Mouse (Mus musculus) hematopoietic stem cell, adult 5-6 weeks (primary cell): ENCODE results near the gene Ino80e. TPM values are rescaled to one million over a fixed set of nuclear protein-coding genes. Genes with fewer than 3 reads are reported as not detected.
"Not testable (repeated sequence)": the region's sequence is repeated elsewhere in the genome, so short reads cannot be mapped to it uniquely, and the experiment has no call there.

Source experiments
- ATAC-seq, 2 experiments: fragments of 125-278 bp in 1 of 2; replicated peaks in 1 of 2; 2 replicates each; pipeline ENCODE4 v1.8.0; 2016 to 2017; ENCODE audit warnings: inconsistent platforms in 2 of 2, mild to moderate bottlenecking in 2 of 2, moderate number of reproducible peaks in 2 of 2, low read depth in 1 of 2, moderate TSS enrichment in 1 of 2; ENCODE audit not compliant: low FRiP score in 2 of 2, poor library complexity in 2 of 2, severe bottlenecking in 2 of 2, insufficient read depth in 1 of 2, low TSS enrichment in 1 of 2
- total RNA-seq: library from RNA; stranded (forward); fragments of 172-1452, 232-1000 nt; gene quantifications from 2 replicates; pipeline ENCODE4 v1.2.3, GENCODE M21; 2017

The Ino80e gene
- 33.2 and 35.6 TPM in 2 replicates for total RNA-seq

GRCm38 (mm10) chr7:126862147-126862784 is at the start of gene Ino80e:
Ino80e (minus strand) TSS chr7:126862377.
- peak; percentile 61 to 75 for ATAC-seq

DNA sequence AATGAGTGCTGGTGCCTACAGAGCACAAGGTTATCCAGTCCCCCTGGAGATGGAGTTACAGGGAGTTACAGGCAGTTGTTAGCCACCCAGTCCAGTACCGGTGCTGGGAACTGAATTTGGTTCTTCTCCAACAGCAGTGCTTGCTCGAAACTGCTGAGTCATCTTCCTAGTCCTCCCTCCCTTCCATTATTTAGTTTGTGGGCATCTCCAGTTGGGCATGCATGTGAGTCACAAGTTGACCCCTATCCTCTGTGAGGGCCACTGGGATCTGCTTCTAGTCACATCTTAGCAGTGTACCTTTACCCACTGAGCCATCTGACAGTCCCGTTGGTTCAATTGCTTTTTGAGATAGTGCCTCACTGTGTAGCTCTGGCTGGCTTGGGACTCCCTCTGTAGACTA is 43.4 kb upstream of the Ino80e start:
- no peak for ATAC-seq

DNA sequence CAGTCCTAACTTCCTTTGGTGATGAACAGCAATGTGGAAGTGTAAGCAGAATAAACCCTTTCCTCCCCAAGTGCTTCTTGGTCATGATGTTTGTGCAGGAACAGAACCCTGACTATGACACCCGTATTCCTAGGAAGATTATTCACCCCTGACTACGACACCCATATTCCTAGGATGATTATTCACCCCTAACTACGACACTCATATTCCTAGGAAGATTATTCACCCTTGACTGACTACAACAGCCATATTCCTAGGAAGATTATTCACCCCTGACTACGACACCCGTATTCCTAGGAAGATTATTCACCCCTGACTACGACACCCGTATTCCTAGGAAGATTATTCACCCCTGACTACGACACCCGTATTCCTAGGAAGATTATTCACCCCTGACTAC is 37.6 kb upstream of the Ino80e start:
- ATAC-seq, result not testable (repeated sequence)

- ATAC-seq, result peak; percentile 88 to 92
Measured at GRCm38 (mm10) chr7:126898102-126898990, 36.2 kb upstream of the Ino80e start.

- ATAC-seq, result peak; percentile 63 to 78
Measured at GRCm38 (mm10) chr7:126897390-126898101, 35.4 kb upstream of the Ino80e start.

DNA sequence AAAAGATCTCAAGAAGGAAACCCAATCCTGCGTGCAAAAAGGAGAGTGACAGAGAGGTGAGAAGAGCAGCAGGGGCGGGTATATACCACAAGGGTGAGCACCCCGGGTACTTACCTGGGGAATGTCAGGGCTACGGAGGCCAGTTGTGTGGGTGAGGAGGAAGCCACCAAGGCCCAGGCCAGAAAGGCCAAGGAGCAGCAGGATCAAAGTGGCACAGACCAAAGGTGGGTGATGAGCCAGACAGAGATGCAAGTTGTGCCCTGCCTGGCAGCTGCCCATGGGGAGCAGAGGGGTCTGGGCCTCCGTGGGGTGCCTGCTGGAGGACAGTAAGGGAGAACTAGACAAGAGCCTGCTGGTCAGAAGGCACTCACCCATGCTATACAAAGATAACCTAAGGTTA is 34.7 kb upstream of the Ino80e start:
- peak; percentile 12 to 18; a peak in 1 of 4 replicates for ATAC-seq

- no peak for ATAC-seq
Measured at GRCm38 (mm10) chr7:126888852-126889251, 26.7 kb upstream of the Ino80e start.

DNA sequence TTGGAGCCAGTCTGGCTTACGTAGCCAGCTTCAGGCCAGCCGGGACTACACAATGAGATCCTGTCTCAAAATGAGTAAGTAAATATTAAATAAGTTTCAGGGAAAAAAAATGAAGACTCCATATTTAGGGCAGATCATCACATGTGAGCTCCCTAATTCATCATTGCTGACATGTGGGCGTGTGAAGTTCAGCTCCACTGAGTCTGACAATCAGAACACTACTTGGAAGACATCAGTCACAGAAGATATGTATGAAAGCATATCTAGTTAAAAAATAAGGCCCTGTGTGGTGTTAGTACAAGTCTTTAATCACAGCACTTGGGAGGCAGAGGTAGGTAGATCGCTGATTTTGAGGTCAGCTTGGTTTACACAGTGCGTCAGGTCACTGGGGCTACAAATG is 25.1 kb upstream of the Ino80e start:
- ATAC-seq, result no peak

GRCm38 (mm10) chr7:126884286-126885164 is 22.3 kb upstream of the Ino80e start, which contains the start of gene Taok2:
Taok2 (minus strand) TSS chr7:126884703.
- ATAC-seq, result peak; percentile 92 to 96

DNA sequence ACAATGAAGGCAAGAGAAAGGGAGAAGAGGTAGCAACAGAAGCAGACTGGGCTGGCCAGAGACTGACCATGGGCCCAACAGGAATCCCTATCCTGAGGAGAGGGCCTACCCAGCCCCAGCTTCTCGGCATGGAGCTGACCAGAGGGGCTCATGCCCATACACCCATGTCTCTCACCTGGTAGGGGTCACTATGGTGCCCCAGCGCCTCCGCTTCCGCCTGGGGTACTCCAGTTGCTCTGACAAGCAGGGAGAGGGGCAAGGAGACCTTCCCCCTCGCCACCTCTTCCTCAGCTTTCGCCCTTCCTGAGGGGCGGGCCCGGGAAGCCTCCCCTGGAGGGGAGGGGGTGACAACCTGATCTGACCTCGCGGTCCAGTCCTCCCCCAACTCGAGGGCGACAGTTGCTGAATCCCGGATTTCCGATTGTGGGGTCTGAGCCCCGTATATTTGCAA is 21.6 kb upstream of the Ino80e start:
- no peak for ATAC-seq

GRCm38 (mm10) chr7:126881040-126881439 is 18.9 kb upstream of the Ino80e start:
- ATAC-seq, result no peak

GRCm38 (mm10) chr7:126877239-126877638 is 15.1 kb upstream of the Ino80e start:
- no peak for ATAC-seq

DNA sequence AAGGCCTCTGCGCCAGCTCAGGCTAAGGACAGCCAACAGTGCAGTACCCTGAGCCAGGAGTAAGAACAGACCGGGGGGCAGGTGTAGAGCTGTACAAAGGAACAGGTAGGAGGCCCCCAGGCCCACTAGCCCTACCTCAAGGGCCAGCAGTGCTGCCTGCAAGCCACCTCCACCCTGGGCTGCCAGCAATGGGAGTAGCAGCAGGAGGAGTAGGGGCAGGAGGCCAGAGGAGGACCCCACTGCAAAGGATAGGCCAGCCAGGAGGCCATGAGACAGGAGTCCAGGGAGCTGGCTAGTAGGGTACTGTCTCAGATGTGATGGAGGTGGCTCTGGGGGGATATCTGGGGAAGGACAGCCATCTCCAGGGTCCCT is 8.3 kb upstream of the Ino80e start:
- ATAC-seq, result no peak

DNA sequence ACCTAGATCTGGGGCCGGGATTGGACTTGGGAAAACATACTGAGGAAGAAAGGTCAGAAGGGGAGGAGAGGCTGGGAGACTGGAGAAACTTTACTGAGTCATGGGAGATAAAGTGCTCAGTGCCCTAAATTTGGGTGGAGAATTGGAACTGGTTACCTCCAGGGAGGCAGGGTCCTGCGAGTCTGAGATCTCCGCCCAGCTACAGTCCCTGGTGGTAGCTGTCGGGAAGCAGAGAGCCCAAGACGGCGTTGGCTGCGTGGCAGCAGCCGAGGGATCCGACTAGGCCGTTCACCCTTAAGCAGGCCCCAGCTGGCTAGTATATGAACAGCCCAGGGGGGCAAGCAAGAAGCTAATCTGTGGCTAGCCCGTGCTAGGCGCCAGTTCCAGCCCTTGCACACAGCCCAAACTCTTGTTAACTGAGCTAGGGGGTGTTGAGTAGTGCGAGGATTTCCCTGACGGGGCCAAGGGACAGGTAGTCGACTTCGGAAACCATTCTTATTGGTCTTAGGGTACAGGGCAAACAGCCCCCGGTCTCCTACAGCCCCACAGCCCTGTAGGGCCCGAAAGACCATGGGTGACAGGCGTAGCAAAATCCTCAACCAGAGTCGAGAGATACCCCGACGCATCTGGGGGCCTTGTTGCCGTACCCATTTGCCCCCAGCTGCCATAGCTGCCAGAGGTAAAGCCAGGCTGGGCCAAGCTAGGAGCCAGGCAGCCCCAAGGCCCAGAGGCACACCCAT is 7.8 kb upstream of the Ino80e start:
- ATAC-seq, result no peak

DNA sequence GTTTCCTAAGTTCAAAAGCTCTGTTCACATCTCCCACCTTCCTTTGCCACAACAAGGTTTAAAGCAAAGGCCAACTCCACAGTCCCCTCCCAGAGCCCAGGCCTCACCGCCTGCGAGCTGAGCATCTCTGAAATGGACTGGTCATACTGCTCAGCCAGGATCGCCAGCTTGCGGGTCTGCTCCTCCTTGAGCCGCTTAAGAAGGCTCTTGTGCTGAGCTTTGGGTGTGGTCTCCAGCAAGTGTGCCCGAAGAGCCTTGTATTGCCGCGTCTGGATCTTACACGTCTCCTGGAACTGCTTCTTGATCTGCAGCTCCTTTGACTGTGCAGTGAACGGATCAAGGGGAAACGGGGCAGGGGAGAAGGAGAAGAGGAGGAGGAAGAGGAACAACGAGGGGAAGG is 5.8 kb upstream of the Ino80e start:
- no peak for ATAC-seq

DNA sequence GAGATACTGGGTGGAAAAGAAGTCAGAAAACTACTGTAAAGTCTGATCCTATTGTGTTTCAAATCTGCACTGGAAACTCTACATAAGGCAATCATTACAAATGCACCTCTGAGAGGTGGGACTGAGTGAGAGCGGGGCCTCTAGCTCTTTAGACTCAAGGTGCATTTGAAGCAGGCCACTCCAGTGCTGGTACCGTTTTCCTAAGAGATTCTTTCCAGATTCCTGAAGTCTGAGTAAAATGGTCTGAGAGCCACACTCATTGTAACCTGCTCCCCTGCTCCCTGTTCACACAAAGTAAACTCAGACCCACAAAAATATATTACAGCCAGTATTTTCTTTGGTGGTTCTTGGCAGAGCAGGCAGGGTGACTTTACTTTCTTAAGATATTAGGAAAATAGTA is 5.4 kb upstream of the Ino80e start:
- ATAC-seq, result no peak
